ENCODE assay signal across 1 mouse cellular context in the genomic region with DNA sequence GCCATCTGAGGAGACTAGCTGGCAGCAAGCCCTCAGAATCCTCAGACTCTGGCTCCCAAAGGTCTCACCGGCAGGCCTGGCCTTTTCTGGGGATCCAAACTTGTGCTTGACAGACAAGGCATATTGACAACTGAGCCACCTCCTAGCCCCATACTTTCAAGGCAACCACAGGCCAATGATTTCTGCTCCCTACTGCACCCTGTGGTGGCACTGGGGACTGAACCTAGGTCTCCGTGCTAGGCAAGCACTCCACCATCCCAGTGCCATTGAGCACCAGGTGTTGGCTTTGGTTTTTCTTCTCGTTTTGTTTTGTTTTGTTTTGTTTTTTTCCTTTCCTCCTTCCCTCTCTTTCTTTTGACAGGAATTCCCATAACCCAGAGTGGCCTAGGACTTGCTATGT.
TF ChIP-seq lines count a peak whose summit lies in the region.

No protein-coding gene starts in this region.

TF ChIP-seq in MEL, 35 proteins besides CTCF, POLR2A, EP300 and RAD21:
- TF ChIP-seq JUND (IDR thresholded peaks at IDR 0.05; ENCODE audit: low read depth, low read length) (no peak), MYB (IDR thresholded peaks at IDR 0.05; ENCODE audit: low read depth, low read length) (no peak), POLR2AphosphoS2 (IDR thresholded peaks at IDR 0.05; ENCODE audit: low read length) (no peak), SIN3A (IDR thresholded peaks at IDR 0.05; ENCODE audit: low read length) (0 out of 2 replicates have a peak, but pooled peaks have one; percentile 29), MAX (IDR thresholded peaks at IDR 0.05; ENCODE audit: low read length) (0 out of 2 replicates have a peak, but pooled peaks have one; percentile 21), POLR2AphosphoS5 (IDR thresholded peaks at IDR 0.05; ENCODE audit: borderline replicate concordance, low read depth, low read length) (no peak), SMC3 (IDR thresholded peaks at IDR 0.05; ENCODE audit: low read depth, low read length) (peak; percentile 65), ZC3H11A (IDR thresholded peaks at IDR 0.05; ENCODE audit: low read depth, low read length) (peak; percentile 12; the same call in 1 of the 2 replicates), GATA1 (IDR thresholded peaks at IDR 0.05; ENCODE audit: low read depth, low read length) (no peak), ZNF384 (IDR thresholded peaks at IDR 0.05; ENCODE audit: low read depth, low read length) (no peak), MYC (IDR thresholded peaks at IDR 0.05; ENCODE audit: low read depth, low read length) (0 out of 2 replicates have a peak, but pooled peaks have one; percentile 23), TAL1 (IDR thresholded peaks at IDR 0.05; ENCODE audit: low read length) (no peak), E2F4 (IDR thresholded peaks at IDR 0.05; ENCODE audit: borderline replicate concordance, low read depth, low read length) (no peak), RCOR1 (IDR thresholded peaks at IDR 0.05; ENCODE audit: low read depth, low read length) (0 out of 2 replicates have a peak, but pooled peaks have one; percentile 5), MAFK (IDR thresholded peaks at IDR 0.05; ENCODE audit: borderline replicate concordance, low read depth, low read length) (no peak)
TF ChIP-seq in MEL: peak in this region for 6.
